Mouse (Mus musculus): ENCODE measurements around the gene Fzd1. TPM values are rescaled to one million over a fixed set of nuclear protein-coding genes. Genes with fewer than 3 reads are reported as not detected.

Gene Fzd1
- total RNA-seq (2021) = 10 to 100 TPM; 13.2 to 14.0 TPM

- DNase-seq = peak; percentile 96
- intact Hi-C loops (cut with DNase I) = loop anchor here (10.0 kb wide), 2 partner anchors 157 to 493 kb away; no protein-coding TSS in a partner anchor
Measured at GRCm38 (mm10) chr5:4757902-4758301, at the start of gene Fzd1. Gene Fzd1, minus strand, starts transcription at chr5:4758035.

DNA sequence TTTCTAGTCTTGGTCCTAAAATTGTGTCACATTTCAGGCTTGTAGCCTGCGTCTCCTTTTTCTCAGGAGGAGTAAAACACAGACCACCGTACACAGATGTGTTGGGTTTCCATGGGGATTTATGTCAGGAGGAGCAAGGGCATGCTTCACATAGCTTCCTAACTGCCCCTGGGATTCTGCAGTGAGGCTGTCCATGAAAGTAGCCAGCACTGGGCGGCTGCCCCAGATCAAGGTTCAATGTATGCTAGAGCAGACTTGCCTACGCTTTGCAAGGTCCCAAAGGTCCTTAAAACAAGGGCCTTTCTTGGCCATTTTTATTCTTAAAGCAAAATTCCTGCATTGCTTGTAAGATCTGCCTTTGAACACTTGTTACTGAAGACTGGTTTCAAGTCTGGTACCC, 47.4 kb upstream of the Fzd1 start:
- intact Hi-C loops (cut with DNase I) = no loop called here

DNA sequence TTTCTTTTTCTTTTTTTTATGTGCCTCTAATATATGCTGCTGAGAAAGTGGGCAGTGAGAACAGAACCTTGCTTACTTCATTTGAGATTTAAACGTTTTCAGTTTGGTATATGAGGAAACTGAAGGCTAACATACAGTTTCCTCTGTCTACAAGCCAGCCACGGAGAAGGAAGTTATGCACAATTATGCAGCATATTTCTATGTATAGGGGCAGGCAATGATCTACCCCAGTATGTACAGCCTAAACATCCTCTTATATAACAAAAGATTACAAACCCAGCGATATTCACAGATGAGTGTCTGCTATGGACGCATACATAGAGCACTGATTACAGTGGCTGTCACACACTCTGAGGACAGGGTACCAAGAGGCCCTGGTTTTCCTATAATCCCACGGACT, 45.9 kb upstream of the Fzd1 start:
- DNase-seq = no peak
- intact Hi-C loops (cut with DNase I) = no loop called here

More for the DNA sequence above, 47.4 kb upstream of the Fzd1 start:
- DNase-seq = no peak

DNA sequence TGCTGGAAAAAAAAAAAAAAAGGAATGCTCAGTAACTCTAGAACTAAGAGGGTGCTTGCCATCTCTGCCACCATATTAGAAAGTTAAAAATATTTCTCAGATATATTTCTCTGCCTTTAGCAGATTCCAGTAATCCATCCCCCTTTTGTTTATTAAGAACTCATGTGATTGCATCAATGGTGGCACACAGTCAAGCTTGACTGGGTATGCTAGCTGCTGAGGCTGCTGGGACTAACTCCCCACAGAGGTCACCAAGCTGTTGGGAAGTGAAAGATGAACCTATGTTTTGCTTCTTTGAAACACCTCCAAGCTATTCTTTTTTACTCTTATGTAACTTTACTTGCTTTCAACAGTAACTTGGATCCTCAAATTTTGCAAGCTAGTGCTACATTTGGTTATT, 44.1 kb upstream of the Fzd1 start:
- intact Hi-C loops (cut with DNase I) = no loop called here
- no peak for DNase-seq

DNA sequence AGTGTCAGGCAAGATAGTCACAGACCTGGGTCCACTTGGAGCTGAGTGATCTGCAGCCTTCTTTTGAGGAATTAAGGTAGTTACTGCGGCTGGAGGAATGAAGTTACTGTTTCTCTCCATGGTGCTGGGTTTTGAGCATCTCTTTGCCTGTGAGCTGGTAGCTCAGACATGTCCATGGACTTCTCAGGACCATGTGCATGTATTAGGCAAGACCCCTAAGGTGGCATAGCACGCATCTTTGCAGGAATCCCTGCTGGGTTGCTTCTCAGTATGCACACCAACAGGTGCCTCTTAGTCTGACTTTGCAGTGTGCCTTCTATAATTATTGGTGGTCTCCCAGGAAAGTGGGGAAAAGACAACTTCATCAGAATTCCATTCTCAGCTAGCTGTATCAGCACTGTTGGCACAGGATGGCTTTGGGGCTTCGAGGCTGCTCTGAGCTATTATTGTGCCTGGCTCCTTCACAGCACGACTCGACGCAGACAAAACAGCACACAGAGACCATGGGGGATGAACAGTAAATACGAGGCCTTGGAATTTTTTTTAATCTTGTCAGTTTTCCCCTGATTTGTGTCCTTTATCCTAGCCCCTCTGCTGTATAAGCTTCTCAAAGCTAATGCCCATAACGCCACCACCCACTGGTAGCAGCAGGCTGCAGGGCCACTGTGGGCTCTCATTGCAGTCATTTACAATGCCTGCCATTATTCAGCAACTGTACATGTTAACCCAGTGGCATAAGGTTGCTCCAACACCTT, 43.4 kb upstream of the Fzd1 start:
- DNase-seq = no peak
- intact Hi-C loops (cut with DNase I) = no loop called here

DNA sequence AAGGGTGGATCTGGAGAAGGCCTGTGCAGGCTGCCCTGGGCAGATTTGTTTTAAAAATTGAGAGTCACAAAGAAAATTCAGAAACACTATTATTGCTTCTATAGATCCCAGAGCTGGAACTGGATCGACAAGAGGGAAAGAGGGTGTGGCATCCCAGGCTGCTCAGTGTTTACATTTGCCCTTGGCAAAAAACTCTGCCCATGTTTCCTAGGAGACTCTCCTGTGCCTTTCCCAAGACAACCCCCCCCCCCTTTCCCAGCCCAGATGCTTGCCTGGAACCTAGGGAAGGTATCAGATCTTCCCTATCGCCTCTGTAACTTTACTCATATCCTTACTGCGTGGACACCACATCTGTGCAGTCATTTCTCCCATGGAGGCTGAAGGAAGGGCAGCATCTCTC, 33.4 kb upstream of the Fzd1 start:
- intact Hi-C loops (cut with DNase I) = no loop called here
- DNase-seq = no peak

DNA sequence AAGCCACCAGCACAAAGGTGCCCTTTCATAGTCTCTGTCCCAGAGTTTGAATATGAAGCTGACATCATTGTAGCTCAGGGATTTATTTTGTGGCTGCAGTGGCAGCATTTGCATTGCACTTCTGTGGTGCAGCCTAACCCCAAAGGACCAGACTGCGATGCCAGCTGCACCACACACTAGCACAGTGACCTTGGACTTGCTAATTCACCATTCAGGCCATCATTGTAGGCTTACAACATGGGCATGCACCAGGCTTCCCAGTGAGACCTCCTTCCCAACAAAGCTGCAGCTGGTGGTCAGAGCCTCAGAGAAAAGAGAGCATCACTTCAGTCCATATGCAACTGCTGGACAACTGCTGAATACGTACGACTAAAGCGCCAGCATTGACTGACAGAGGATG, 32.4 kb upstream of the Fzd1 start:
- intact Hi-C loops (cut with DNase I) = no loop called here
- no peak for DNase-seq

DNA sequence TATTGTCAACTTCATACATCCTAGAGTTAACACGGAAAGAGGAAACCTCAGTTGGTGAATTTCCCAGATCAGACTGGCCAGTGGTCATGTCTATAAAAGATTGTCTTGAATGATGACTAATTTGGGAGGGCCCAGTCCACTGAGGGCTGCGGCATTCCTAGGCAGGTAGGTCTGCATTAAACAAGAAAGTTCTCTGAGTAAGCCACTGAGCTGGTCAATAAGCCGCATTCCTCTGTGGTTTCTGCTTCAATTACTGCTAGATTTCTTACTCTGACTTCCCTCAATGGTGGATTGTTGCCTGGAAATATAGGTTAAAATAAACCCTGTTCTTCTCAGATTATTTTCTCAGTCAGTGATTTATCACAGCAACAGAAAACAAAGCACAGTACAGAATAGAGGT, 30.6 kb upstream of the Fzd1 start:
- intact Hi-C loops (cut with DNase I) = no loop called here
- no peak for DNase-seq

DNA sequence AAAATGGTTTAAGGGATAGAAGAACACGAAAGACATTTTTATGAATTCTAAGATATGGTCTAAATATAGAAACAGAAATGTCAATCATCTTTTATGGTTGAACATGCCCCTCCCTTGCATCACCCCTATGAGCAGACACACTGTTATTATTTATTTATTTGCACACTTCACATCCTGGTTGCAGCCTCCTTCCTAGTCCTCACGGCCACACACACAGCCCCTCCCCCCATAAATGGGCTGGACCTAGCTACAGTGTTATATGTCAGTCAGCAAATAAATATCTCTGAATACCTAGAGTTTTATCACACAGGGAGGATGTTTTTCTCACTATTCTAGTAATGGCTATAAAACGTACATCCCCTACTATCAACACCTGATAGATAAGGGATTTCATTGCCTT, 29.0 kb upstream of the Fzd1 start:
- DNase-seq = no peak
- intact Hi-C loops (cut with DNase I) = no loop called here

GRCm38 (mm10) chr5:4778274-4778673, 20.4 kb upstream of the Fzd1 start:
- intact Hi-C loops (cut with DNase I) = no loop called here
- no peak for DNase-seq

DNA sequence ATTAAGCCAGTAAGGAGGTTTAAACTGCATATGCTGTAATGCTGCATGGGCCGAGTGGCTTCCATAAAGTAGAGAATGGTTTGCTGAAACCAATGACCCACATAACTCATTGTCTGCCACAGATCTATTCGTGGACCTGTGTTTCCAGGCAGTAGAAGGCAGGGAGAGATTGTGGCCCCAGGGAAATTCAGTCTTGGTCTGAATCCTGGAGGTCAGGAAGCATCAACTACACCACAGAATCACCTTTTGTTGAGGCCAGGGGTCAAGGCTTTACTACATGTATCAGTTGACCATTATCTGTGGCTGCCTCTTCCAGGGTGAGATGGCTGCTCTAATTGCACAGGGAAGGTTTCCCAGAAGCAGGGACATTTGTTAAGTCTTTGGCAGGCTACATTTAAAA, 18.7 kb upstream of the Fzd1 start:
- DNase-seq = no peak
- intact Hi-C loops (cut with DNase I) = no loop called here

- no peak for DNase-seq
- intact Hi-C loops (cut with DNase I) = no loop called here
Measured at GRCm38 (mm10) chr5:4773090-4773772, 15.4 kb upstream of the Fzd1 start.

DNA sequence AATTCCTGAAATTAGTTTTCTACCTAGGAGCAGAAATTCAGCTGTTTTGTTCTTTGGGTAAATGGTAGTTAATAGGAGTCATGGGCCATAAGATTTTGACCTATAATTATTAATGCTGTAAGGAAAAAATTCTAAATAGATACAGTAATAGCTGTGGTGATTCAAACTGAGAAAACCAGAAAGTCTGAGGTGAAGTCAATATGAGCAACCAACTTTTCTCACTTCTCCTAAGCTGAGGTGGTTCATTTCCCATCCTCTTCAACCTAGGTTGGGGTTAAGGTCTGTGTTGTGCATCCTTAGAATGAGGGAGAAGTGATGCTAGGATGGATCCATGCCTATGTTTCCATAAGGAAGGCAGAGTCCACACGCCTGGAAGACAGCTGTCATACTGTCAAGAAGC, 12.8 kb upstream of the Fzd1 start:
- intact Hi-C loops (cut with DNase I) = no loop called here

GRCm38 (mm10) chr5:4767896-4768295, 10.1 kb upstream of the Fzd1 start:
- intact Hi-C loops (cut with DNase I) = no loop called here
- DNase-seq = no peak

More for the DNA sequence above, 12.8 kb upstream of the Fzd1 start:
- DNase-seq = no peak

DNA sequence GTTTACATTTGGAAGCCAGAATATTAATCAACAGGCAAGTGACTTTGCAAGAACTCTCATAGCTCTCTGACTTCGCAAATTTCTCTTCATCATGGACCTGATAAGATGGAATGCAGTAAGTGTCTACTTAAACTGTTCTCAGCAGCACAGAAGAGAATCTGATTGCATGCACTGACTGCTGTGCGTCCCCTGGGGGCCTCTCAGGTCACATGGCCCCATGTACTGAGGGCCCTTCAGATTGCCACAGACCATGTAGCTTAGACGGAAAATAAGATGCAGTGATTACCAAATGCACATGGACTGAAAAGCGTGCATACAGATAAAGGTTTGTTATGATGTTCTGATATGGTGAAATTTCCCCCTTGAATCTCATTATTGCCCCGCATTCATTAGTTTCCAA, 8.9 kb upstream of the Fzd1 start:
- intact Hi-C loops (cut with DNase I) = no loop called here

GRCm38 (mm10) chr5:4761891-4762290, 4.1 kb upstream of the Fzd1 start:
- DNase-seq = no peak
- intact Hi-C loops (cut with DNase I) = no loop called here

More for the DNA sequence above, 8.9 kb upstream of the Fzd1 start:
- DNase-seq = no peak

- no peak for DNase-seq
- intact Hi-C loops (cut with DNase I) = loop anchor here (10.0 kb wide), 2 partner anchors 156 to 494 kb away; no protein-coding TSS in a partner anchor
Measured at GRCm38 (mm10) chr5:4758331-4759080, 671 bp upstream of the Fzd1 start.

- DNase-seq = peak; percentile 52
- intact Hi-C loops (cut with DNase I) = loop anchor here (10.0 kb wide), 2 partner anchors 158 to 492 kb away; no protein-coding TSS in a partner anchor
Measured at GRCm38 (mm10) chr5:4756871-4757711, 744 bp downstream of the Fzd1 start.

DNA sequence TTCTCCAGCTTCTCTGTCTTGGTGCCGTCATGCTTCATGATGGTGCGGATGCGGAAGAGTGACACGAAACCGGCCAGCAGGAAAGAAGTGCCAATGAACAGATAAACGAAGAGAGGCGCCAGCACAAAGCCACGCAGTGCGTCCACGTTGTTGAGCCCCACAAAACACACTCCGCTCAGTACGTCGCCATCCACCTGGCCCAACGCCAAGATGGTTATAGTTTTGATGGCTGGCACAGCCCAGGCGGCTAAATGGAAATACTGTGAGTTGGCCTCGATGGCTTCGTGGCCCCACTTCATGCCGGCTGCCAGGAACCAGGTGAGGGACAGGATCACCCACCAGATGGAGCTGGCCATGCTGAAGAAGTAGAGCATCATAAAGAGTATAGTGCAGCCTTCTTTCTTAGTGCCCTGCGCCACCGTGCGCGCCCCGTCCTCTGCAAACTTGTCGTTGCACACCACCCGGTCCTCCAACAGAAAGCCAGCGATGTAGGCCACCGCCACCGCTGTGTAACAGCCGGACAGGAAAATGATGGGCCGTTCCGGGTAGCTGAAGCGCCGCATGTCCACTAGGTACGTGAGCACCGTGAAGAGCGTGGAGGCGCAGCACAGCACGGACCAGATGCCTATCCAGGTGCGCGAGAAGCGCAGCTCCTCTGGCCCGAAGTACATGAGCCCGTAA, 1.7 kb downstream of the Fzd1 start:
- intact Hi-C loops (cut with DNase I) = loop anchor here (10.0 kb wide), 2 partner anchors 159 to 491 kb away; no protein-coding TSS in a partner anchor
- peak; percentile 77 for DNase-seq

GRCm38 (mm10) chr5:4755326-4755725, 2.5 kb downstream of the Fzd1 start:
- intact Hi-C loops (cut with DNase I) = loop anchor here (10.0 kb wide), 2 partner anchors 159 to 491 kb away; no protein-coding TSS in a partner anchor
- no peak for DNase-seq

Data from left cerebral cortex, postnatal 4 days (tissue).